Mouse (Mus musculus): Measurements from ENCODE around the gene Vdac1. TPM values are rescaled to one million over a fixed set of nuclear protein-coding genes. Genes with fewer than 3 reads are reported as not detected.

Gene Vdac1
- polyA plus RNA-seq, 2 experiments = 58.9 to 102 TPM

- Histone ChIP-seq H3K9ac (replicated peaks) (no peak overlapping the region), H3K36me3 (replicated peaks; ENCODE audit: control insufficient read depth, insufficient read depth, low read depth) (no peaks in the 10 kb centered on the region), H3K4me3 (ENCODE audit: insufficient read depth in 1 of 2, low read depth in 2 of 2, low read length in 2 of 2) (no peak overlapping the region), H3K4me1 (replicated peaks; ENCODE audit: control insufficient read depth in 2 of 2, insufficient read depth in 2 of 2, low read length in 1 of 2) (no peaks in the 10 kb centered on the region; a peak in 1 of 4 replicates), H3K27ac (no peak overlapping the region), H3K4me2 (ENCODE audit: low read depth) (no peak overlapping the region), H3K27me3 (ENCODE audit: control insufficient read depth, insufficient read depth, low read length) (no peaks in the 10 kb centered on the region), H3K9me3 (ENCODE audit: control insufficient read depth, low read length) (no peaks in the 10 kb centered on the region)
- 83% methylated on average over 12 of the region's 12 CpGs for WGBS (ENCODE audit: insufficient replicate concordance)
- TF ChIP-seq EP300 (IDR thresholded peaks at IDR 0.05; ENCODE audit: low read depth) = no peak
- TF ChIP-seq CTCF (IDR thresholded peaks at IDR 0.05; ENCODE audit: low read depth) = no peak
- DNase-seq (ENCODE audit: low read depth in 3 of 3, low spot score in 3 of 3) (no peak), ATAC-seq (ENCODE audit: insufficient read depth) (no peak)
These were observed 21.1 kb upstream of the Vdac1 start for GRCm38 (mm10) chr11:52339512-52339911.

DNA sequence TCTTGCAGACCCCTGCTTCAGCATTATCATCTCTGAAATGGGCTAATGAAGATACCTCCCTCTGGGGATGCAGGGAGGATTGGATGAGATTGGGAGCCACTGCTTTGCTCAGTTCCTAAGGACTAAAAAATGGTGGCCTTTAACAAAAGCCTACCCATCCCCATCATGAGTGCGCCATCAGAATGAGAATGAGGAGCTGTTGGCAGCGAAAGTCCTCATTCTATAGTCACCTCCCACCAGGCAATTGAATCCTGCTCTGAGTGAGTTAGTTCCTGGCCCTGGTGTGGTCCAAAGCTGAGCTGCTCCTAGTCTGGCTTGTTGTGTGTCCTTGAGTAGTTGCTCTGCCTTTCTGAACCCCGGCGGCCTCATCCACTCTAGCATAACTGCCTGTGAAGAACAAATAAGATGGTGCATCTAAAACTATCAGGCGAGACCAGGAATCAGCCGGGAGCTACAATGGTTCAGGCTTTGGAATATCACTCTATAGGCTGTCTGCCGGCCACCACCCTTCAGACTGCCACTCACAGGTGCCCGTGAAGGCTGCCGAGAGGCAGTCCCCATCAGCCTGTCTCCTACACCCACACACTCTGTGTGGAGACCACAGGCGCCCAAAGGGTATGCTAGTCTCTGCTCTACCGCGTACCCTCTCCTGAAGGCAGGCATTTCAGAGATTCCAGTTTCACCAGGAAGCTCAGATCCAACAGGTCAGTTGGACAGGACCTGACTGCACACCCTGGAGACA, 20.4 kb upstream of the Vdac1 start:
- Histone ChIP-seq H3K4me1 (replicated peaks; ENCODE audit: control insufficient read depth in 2 of 2, insufficient read depth in 2 of 2, low read length in 1 of 2) (peaks cover 3 to 7% of the 10 kb centered on the region in 2 experiments), H3K9me3 (ENCODE audit: control insufficient read depth, low read length) (no peaks in the 10 kb centered on the region), H3K36me3 (replicated peaks; ENCODE audit: control insufficient read depth, insufficient read depth, low read depth) (no peaks in the 10 kb centered on the region), H3K4me2 (ENCODE audit: low read depth) (no peak overlapping the region), H3K9ac (replicated peaks) (no peak overlapping the region), H3K27ac (no peak overlapping the region), H3K27me3 (ENCODE audit: control insufficient read depth, insufficient read depth, low read length) (no peaks in the 10 kb centered on the region), H3K4me3 (ENCODE audit: insufficient read depth in 1 of 2, low read depth in 2 of 2, low read length in 2 of 2) (no peak overlapping the region)
- no peak for ATAC-seq (ENCODE audit: insufficient read depth)
- WGBS (ENCODE audit: insufficient replicate concordance) = 78% methylated on average over 12 of the region's 12 CpGs
- no peak for TF ChIP-seq CTCF (IDR thresholded peaks at IDR 0.05; ENCODE audit: low read depth)
- TF ChIP-seq EP300 (IDR thresholded peaks at IDR 0.05; ENCODE audit: low read depth) = no peak
- no peak for DNase-seq (ENCODE audit: low read depth in 3 of 3, low spot score in 3 of 3)

- Histone ChIP-seq H3K4me3 (ENCODE audit: insufficient read depth in 1 of 2, low read depth in 2 of 2, low read length in 2 of 2) (no peak overlapping the region), H3K9me3 (ENCODE audit: control insufficient read depth, low read length) (no peaks in the 10 kb centered on the region), H3K9ac (replicated peaks) (no peak overlapping the region), H3K36me3 (replicated peaks; ENCODE audit: control insufficient read depth, insufficient read depth, low read depth) (no peaks in the 10 kb centered on the region), H3K27ac (no peak overlapping the region), H3K4me1 (replicated peaks; ENCODE audit: control insufficient read depth in 2 of 2, insufficient read depth in 2 of 2, low read length in 1 of 2) (peaks cover 4 to 14% of the 10 kb centered on the region in 2 experiments), H3K27me3 (ENCODE audit: control insufficient read depth, insufficient read depth, low read length) (no peaks in the 10 kb centered on the region), H3K4me2 (ENCODE audit: low read depth) (no peak overlapping the region)
- TF ChIP-seq EP300 (IDR thresholded peaks at IDR 0.05; ENCODE audit: low read depth) (no peak), CTCF (IDR thresholded peaks at IDR 0.05; ENCODE audit: low read depth) (no peak)
- no peak for DNase-seq (ENCODE audit: low read depth in 3 of 3, low spot score in 3 of 3)
- ATAC-seq (ENCODE audit: insufficient read depth) = no peak
- WGBS (ENCODE audit: insufficient replicate concordance) = 59% methylated on average over 9 of the region's 9 CpGs
These were observed 19.7 kb upstream of the Vdac1 start for GRCm38 (mm10) chr11:52341001-52341400.

- H3K36me3 ChIP-seq (replicated peaks; ENCODE audit: control insufficient read depth, insufficient read depth, low read depth) = no peaks in the 10 kb centered on the region
- no peak overlapping the region for H3K4me3 ChIP-seq (ENCODE audit: insufficient read depth in 1 of 2, low read depth in 2 of 2, low read length in 2 of 2)
- peaks cover 5 to 18% of the 10 kb centered on the region in 2 experiments for H3K4me1 ChIP-seq (replicated peaks; ENCODE audit: control insufficient read depth in 2 of 2, insufficient read depth in 2 of 2, low read length in 1 of 2)
- TF ChIP-seq CTCF (IDR thresholded peaks at IDR 0.05; ENCODE audit: low read depth) (no peak), EP300 (IDR thresholded peaks at IDR 0.05; ENCODE audit: low read depth) (no peak)
- DNase-seq (ENCODE audit: low read depth in 3 of 3, low spot score in 3 of 3) = no peak
- no peak overlapping the region for H3K9ac ChIP-seq (replicated peaks)
- H3K4me2 ChIP-seq (ENCODE audit: low read depth) = no peak overlapping the region
- ATAC-seq (ENCODE audit: insufficient read depth) = no peak
- no peaks in the 10 kb centered on the region for H3K27me3 ChIP-seq (ENCODE audit: control insufficient read depth, insufficient read depth, low read length)
- WGBS (ENCODE audit: insufficient replicate concordance) = 68% methylated on average over 5 of the region's 5 CpGs
- H3K9me3 ChIP-seq (ENCODE audit: control insufficient read depth, low read length) = no peaks in the 10 kb centered on the region
- H3K27ac ChIP-seq = no peak overlapping the region
These were observed 19.2 kb upstream of the Vdac1 start for GRCm38 (mm10) chr11:52341476-52341875.

DNA sequence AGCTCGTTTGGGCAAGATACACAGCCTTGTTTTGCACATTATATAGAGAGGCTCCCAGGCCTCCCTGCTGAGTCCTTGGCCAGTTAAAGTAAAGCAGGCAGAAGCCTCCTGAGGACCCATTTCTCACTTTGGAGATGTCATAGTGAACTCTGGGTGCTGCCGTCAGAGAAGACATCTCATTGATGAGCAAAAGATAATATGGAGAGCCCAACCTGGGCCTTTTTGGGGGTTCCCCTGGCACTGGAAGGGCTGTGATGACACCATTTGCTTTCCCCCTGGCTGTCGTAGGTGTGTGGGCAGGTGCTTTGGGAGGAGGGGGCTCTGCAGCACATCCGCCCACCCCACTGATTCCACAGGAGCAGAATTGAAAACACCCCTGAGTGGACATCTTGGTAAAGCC, 18.4 kb upstream of the Vdac1 start:
- no peak for ATAC-seq (ENCODE audit: insufficient read depth)
- Histone ChIP-seq H3K27ac (no peak overlapping the region), H3K9ac (replicated peaks) (no peak overlapping the region), H3K9me3 (ENCODE audit: control insufficient read depth, low read length) (no peaks in the 10 kb centered on the region), H3K36me3 (replicated peaks; ENCODE audit: control insufficient read depth, insufficient read depth, low read depth) (no peaks in the 10 kb centered on the region), H3K4me1 (replicated peaks; ENCODE audit: control insufficient read depth in 2 of 2, insufficient read depth in 2 of 2, low read length in 1 of 2) (peaks cover 9 to 22% of the 10 kb centered on the region in 2 experiments), H3K27me3 (ENCODE audit: control insufficient read depth, insufficient read depth, low read length) (no peaks in the 10 kb centered on the region), H3K4me3 (ENCODE audit: insufficient read depth in 1 of 2, low read depth in 2 of 2, low read length in 2 of 2) (no peak overlapping the region), H3K4me2 (ENCODE audit: low read depth) (no peak overlapping the region)
- 61% methylated on average over 4 of the region's 4 CpGs for WGBS (ENCODE audit: insufficient replicate concordance)
- no peak for DNase-seq (ENCODE audit: low read depth in 3 of 3, low spot score in 3 of 3)
- TF ChIP-seq CTCF (IDR thresholded peaks at IDR 0.05; ENCODE audit: low read depth) = no peak
- TF ChIP-seq EP300 (IDR thresholded peaks at IDR 0.05; ENCODE audit: low read depth) = no peak

All from liver, embryonic 14.5 days (tissue).